Mouse (Mus musculus) intestine, postnatal 0 days (tissue): ENCODE data around the gene Rpl21. TPM values are rescaled to one million over a fixed set of nuclear protein-coding genes. Genes with fewer than 3 reads are reported as not detected.

Source experiments
- ATAC-seq: fragments of 200-750 bp; cut with Nextera tagmentation; 2 replicates; pipeline ENCODE4 v1.8.0; 2017; ENCODE audit warnings: mild to moderate bottlenecking, moderate TSS enrichment, moderate library complexity
- H3K27ac ChIP-seq: fragments of 300-500 bp; sonication (generic); 2 replicates; pipeline ENCODE4 v1.5.1; 2014; ENCODE audit warnings: mild to moderate bottlenecking, low read depth, low read length, moderate library complexity
- H3K27me3 ChIP-seq: fragments of 300-500 bp; sonication (generic); replicated peaks from 2 replicates; pipeline ENCODE4 v1.6.1; 2014; ENCODE audit warnings: low read length, mixed read lengths; ENCODE audit not compliant: control insufficient read depth, insufficient read depth
- H3K36me3 ChIP-seq: fragments of 300-500 bp; sonication (generic); 2 replicates; pipeline ENCODE4 v1.6.1; 2014; ENCODE audit warnings: mild to moderate bottlenecking, moderate library complexity; ENCODE audit not compliant: control insufficient read depth, insufficient read depth
- H3K4me1 ChIP-seq: fragments of 300-500 bp; sonication (generic); replicated peaks from 2 replicates; pipeline ENCODE4 v1.6.1; 2014; ENCODE audit warnings: antibody characterized with exemption, low read length, mixed read lengths; ENCODE audit not compliant: control insufficient read depth, insufficient read depth
- H3K4me2 ChIP-seq: fragments of 300-500 bp; sonication (generic); replicated peaks from 2 replicates; pipeline ENCODE4 v1.6.1; 2014; ENCODE audit warnings: low read depth, mild to moderate bottlenecking, moderate library complexity
- H3K4me3 ChIP-seq: fragments of 300-500 bp; sonication (generic); 2 replicates; pipeline ENCODE4 v1.5.1; 2014; ENCODE audit warnings: low read depth, low read length
- H3K9ac ChIP-seq: fragments of 300-500 bp; sonication (generic); 2 replicates; pipeline ENCODE4 v1.6.1; 2014; ENCODE audit warnings: mild to moderate bottlenecking, low read depth, low read length
- H3K9me3 ChIP-seq: fragments of 300-500 bp; sonication (generic); 2 replicates; pipeline ENCODE4 v1.6.1; 2016; ENCODE audit warnings: mixed run types; ENCODE audit not compliant: control insufficient read depth
- CTCF ChIP-seq: sonication (generic); IDR thresholded peaks from 2 replicates; pipeline ENCODE4 v1.5.1; 2016; ENCODE audit warnings: low read depth, mild to moderate bottlenecking, control low read depth, antibody characterized with exemption, moderate library complexity
- WGBS: fragments of 180-500 bp; shearing (Covaris S2); extraction: QIAGEN DNeasy Blood & Tissue Kit; methylation state at CpG from one replicate; pipeline ENCODE4 v1.1.7; 2014; 5-methylcytosine and 5-hydroxymethylcytosine counted together
- polyA plus RNA-seq: library from polyadenylated mRNA; unstranded; fragments of >200 nt; fragmentation: Nextera tagmentation; extraction: Ambion mirVana; gene quantifications from 2 replicates; pipeline ENCODE4 v1.2.1, GENCODE M21; 2015

The Rpl21 gene
- polyA plus RNA-seq, 1 experiment from 2014 or later, result 426 TPM

DNA sequence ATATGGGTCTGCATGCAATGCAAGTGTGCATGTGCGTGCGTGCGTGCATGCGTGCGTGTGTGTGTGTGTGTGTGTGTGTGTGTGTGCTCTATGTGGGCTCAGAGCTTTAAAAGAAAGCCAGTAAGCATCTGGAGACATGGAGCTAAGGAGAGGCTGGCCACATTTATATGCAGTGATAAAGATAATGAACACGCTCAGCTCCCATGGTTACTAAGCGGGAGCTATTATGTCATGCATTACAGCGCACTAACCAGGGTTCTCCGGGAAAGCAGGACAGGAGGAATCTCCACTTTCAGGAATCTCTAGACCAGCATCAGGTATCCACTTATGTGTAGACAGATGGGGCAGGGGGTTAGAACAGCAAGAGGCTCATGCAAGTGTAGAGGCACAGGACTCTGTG is 26.1 kb downstream of the Rpl21 start:
- no peak overlapping the region for H3K27ac ChIP-seq
- H3K27me3 ChIP-seq, result no peaks in the 10 kb centered on the region
- no peak for TF ChIP-seq CTCF
- H3K9ac ChIP-seq, result no peak overlapping the region
- no peak overlapping the region for H3K4me2 ChIP-seq
- no peaks in the 10 kb centered on the region for H3K4me1 ChIP-seq
- no peaks in the 10 kb centered on the region for H3K36me3 ChIP-seq
- no peak overlapping the region for H3K4me3 ChIP-seq
- no peak for ATAC-seq
- no peaks in the 10 kb centered on the region for H3K9me3 ChIP-seq
- 90% methylated on average over 9 of the region's 9 CpGs for WGBS

DNA sequence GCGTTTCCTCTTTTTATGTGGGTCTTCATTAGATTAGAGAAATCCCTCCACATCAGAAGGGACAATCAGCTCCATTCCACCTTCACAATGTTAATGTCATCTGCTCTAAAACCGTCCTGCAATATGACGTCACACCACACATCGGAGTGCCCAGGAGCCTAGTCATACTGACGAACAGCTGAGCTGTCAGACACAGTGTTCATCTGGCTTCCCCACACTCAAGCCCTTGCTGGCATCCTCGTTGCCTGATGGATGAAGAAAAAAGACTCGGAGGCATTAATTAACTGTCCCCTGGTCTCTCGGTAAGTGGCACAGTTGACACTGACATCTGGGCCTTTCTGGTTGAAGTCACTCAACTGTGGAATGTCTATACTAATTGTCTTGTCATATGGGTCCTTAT is 26.6 kb downstream of the Rpl21 start:
- WGBS, result 87% methylated on average over 8 of the region's 8 CpGs

DNA sequence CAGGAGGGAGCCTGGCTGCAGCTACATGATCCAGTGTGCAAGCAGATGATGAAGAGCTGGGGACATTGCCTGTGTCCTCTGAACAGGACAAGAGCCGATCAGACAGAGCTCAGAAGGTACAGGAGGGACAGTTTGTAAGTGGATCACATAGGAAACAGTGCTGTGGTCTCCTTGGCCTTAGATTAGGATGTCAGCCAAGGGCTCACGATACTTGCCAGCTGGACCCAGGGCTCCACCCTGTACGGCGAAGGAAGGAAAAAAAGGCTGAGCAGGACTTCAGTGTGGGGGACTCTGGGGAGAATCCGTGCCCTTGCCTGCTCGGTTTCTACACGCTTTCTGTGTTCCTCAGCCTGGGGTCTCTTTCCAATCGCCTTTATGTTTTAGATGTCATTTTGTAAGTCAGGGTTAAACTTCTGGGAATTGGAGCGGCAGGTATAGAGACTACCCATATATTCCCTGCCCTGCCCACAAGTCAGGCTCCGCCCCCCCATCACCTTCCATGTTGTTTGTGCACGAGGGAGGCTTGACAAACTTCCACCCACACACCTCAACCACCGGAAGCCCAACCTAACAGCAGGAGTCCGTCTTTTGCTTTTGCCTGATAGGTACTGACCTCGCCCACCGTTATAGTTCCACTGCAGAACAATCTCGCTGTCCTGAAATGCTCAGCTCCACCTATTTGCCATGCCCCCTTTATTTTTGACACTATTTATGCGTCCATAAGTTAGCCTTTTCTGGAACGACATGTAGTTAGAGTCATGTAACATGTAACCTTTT is 27.7 kb downstream of the Rpl21 start:
- H3K27ac ChIP-seq, result no peak overlapping the region
- H3K4me2 ChIP-seq, result no peak overlapping the region
- no peak for TF ChIP-seq CTCF
- no peak overlapping the region for H3K4me3 ChIP-seq
- H3K9me3 ChIP-seq, result no peaks in the 10 kb centered on the region
- WGBS, result 71% methylated on average over 18 of the region's 18 CpGs
- no peak overlapping the region for H3K9ac ChIP-seq
- no peaks in the 10 kb centered on the region for H3K36me3 ChIP-seq
- no peaks in the 10 kb centered on the region for H3K27me3 ChIP-seq
- H3K4me1 ChIP-seq, result no peaks in the 10 kb centered on the region
- ATAC-seq, result no peak

More for the DNA sequence above, 26.6 kb downstream of the Rpl21 start:
- ATAC-seq, result no peak
- no peak overlapping the region for H3K27ac ChIP-seq
- no peak for TF ChIP-seq CTCF
- H3K4me3 ChIP-seq, result no peak overlapping the region
- no peak overlapping the region for H3K4me2 ChIP-seq
- no peaks in the 10 kb centered on the region for H3K27me3 ChIP-seq
- no peaks in the 10 kb centered on the region for H3K36me3 ChIP-seq
- no peaks in the 10 kb centered on the region for H3K9me3 ChIP-seq
- H3K9ac ChIP-seq, result no peak overlapping the region
- no peaks in the 10 kb centered on the region for H3K4me1 ChIP-seq

DNA sequence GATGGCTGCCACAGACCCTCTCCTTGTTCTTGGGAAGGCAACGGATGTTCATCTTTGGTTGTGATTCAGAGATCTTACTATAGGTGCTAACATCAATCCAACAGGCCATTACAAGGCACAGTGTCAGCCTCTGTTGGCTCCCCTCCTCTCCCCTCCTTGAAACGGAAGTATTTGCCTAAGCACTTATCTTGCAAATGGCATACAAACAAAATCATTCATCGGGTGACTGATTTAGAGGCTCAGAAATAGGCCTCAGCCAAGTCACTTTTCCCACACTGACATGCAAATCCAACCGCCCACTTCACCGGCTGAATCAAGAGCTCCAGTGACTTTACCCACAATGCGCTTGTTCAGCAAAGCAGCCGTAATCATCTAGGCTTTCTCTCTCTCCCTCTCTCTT is 28.9 kb downstream of the Rpl21 start:
- no peak overlapping the region for H3K9ac ChIP-seq
- no peaks in the 10 kb centered on the region for H3K36me3 ChIP-seq
- no peak for ATAC-seq
- H3K4me2 ChIP-seq, result no peak overlapping the region
- H3K4me3 ChIP-seq, result no peak overlapping the region
- no peaks in the 10 kb centered on the region for H3K9me3 ChIP-seq
- no peak overlapping the region for H3K27ac ChIP-seq
- no peaks in the 10 kb centered on the region for H3K27me3 ChIP-seq
- no peak for TF ChIP-seq CTCF
- WGBS, result 36% methylated on average over 7 of the region's 7 CpGs
- H3K4me1 ChIP-seq, result no peaks in the 10 kb centered on the region

DNA sequence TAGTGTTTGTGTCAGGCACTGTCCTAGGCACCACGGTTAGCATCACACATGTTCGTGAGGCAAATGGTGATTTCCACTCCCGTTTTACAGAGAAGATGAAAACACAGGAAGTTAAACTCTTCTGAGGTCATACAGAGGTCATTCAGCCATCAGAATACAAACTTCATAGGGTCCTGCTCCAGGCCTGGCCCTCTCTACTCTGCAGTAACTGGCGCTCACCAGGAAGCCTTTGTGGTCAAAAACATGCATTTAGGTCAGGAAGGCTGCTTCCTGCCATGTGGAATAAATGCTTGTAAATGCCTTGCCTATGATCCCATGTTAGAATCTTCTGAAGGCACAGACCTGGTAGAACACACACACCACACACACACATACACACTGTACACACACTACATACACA is 32.8 kb downstream of the Rpl21 start:
- Histone ChIP-seq H3K27ac (no peak overlapping the region), H3K36me3 (no peaks in the 10 kb centered on the region), H3K4me1 (0 out of 2 replicates have a peak, but pooled peaks cover 2% of the 10 kb centered on the region), H3K9ac (no peak overlapping the region), H3K4me2 (no peak overlapping the region), H3K4me3 (no peak overlapping the region), H3K27me3 (no peaks in the 10 kb centered on the region), H3K9me3 (no peaks in the 10 kb centered on the region)
- 62% methylated on average over 4 of the region's 4 CpGs for WGBS
- no peak for ATAC-seq
- TF ChIP-seq CTCF, result no peak

DNA sequence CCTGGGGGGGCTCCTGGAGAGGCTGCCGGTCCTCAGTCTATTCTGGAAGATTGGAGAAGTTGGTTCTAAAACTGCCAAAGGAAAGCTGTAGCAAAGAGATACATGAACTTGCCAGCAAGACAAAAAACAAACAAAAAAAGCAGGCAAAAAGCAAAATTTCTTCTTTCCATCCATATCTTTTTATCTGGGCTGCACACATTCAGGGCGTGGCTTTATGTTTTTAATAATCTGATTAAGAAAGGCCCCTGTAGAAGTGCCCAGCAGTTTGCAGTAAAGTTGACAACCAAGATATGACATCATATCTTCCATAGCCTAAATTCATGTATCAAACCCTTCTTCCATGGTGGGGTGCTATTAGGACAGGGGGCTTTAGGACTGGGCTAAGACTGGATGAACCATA is 33.6 kb downstream of the Rpl21 start:
- Histone ChIP-seq H3K9me3 (no peaks in the 10 kb centered on the region), H3K27me3 (no peaks in the 10 kb centered on the region), H3K4me1 (0 out of 2 replicates have a peak, but pooled peaks cover 2% of the 10 kb centered on the region), H3K9ac (no peak overlapping the region), H3K4me3 (no peak overlapping the region), H3K36me3 (no peaks in the 10 kb centered on the region), H3K4me2 (no peak overlapping the region), H3K27ac (no peak overlapping the region)
- no peak for ATAC-seq
- WGBS, result 93% methylated on average over 2 of the region's 2 CpGs
- no peak for TF ChIP-seq CTCF
